Mouse (Mus musculus) megakaryocyte, adult 5-6 weeks (primary cell): ENCODE measurements around the gene Tnfrsf21. TPM values are rescaled to one million over a fixed set of nuclear protein-coding genes. Genes with fewer than 3 reads are reported as not detected.

ENCODE experiments used
- ATAC-seq: 2 replicates; pipeline ENCODE4 v1.8.0; 2016; ENCODE audit warnings: mild to moderate bottlenecking, inconsistent platforms; ENCODE audit not compliant: poor library complexity, severe bottlenecking
- total RNA-seq, 2 experiments: library from RNA; stranded (forward) in 1 of 2; stranded (reverse) in 1 of 2; fragments of 153-499, 151-499 nt in 1 of 2; fragments of 221-1000, 200-1000 nt in 1 of 2; gene quantifications; 2 replicates each; pipeline versions ENCODE4 v1.2.3 to v1.2.4; 2015 to 2017

Gene Tnfrsf21
- total RNA-seq, 2 experiments from 2014 or later, result 95.1 to 122 TPM

DNA sequence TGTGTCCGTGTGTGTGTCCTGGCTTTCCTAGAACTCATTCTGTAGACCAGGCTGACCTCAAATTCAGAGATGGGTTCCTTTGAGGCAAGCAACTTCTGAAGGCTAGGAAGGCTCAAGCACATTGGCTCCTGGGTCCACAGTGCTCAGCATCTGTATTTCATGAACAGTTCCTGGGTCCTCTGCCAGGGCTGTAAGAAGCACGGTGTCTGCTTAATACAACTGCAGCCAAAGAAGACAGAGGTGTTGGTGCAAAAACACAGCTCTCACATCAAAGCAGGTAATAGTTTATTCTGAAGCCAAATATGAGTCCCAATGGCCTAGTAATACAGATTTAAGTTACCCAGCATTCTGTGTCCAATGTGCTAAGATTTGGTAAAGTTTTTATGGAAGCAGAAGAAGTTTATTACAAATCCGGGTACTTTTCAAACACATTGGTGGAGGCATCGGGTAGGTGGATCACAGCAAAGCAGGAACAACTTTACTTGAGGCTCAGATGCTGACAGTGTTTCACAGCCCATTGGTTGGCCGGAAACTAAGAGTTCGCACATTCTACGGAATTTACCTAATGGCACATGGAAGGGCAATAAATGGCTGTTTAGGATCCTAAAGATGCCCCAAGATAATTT, 112.7 kb downstream of the Tnfrsf21 start:
- no peak for ATAC-seq

DNA sequence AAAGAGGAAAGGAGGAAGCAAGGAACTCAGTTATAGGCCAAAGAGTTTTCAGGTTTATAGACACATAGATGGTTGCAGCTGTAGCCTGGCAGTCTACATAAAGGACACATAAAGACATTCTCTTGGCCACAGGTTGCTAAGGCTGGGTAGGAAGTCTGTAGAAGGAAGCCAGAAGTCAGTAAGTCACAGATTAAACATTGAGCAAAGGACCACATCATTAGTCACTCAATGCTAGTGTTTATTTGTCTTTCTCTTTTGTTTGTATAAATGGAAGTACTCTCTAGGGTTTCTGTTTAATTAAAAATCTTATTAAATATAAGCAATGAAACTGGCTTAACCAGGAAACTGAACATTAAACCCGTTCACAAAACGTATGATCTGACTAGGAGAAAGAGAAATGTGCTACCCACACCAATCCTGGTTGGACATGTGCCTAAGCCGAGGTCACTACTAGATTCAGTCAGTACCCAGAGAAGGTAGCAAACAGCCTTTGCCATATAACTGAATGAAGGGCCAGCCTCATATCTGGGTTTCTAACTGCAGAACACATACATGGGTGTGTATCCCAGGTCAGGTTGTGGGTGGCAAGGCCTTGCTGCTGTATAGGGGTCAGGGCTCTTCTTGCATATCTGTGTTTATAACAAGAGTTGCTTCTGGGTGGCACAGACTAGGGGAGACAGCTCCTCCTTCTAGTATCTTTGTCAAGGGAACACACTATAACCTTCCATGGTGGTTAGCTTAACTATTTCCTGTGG, 113.9 kb downstream of the Tnfrsf21 start:
- 0 out of 2 replicates have a peak, but pooled peaks have one; percentile 5 for ATAC-seq

DNA sequence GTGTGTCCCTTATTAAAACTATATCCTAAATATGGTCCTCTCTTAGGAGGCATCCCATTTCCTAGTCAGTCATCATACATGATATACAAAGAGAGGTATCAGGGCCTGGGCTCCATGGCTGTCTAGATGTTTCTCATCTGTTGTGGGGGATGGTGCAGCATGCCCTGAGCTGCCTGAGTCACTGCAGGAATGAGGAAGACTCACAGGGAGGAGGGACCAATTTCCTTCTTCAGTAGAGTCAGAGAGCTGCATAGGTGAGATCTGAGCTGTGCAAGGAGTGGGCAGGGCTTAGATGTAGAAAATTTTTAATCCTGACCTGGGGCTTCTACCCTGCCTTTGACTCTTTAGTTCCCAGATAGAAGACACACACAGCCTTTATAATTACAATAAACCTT, 114.5 kb downstream of the Tnfrsf21 start:
- ATAC-seq, result peak; percentile 60

DNA sequence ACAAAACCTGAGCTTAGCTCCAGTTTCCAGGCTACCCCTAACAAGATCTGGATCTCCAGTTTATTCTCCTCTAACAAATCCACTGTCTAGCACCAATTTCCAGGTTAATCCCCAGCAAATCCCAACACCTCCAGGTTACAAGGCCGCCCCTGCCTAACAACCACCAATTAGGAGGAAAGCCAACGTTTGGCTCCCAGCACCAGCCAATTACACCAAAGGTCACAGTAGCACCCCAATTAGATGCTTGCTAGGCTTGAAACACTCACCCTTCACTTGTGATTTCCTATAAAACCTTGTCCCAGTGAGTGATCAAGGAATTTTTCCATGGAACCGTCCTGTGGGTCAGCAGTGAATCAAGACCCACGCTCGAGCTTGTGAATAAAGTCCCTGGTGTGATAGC, 116.1 kb downstream of the Tnfrsf21 start:
- no peak for ATAC-seq

DNA sequence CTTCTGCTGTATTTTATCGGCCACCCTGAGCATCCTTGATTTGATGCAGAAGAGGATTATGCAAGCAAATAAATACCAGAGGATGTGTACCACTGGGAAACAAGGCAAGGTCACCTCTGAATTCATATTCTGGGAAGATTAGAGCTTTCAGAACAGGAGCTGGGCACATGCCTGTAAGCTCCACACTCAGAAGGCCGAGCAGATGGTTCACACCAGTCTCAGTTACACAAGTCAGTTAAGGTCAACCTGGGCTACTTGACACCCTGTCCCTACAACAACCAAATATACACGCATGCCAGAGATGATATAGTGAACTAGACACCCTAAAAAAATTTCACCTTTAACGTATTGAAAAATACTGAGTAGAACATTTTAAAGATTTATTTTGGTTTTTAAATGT, 116.8 kb downstream of the Tnfrsf21 start:
- no peak for ATAC-seq

DNA sequence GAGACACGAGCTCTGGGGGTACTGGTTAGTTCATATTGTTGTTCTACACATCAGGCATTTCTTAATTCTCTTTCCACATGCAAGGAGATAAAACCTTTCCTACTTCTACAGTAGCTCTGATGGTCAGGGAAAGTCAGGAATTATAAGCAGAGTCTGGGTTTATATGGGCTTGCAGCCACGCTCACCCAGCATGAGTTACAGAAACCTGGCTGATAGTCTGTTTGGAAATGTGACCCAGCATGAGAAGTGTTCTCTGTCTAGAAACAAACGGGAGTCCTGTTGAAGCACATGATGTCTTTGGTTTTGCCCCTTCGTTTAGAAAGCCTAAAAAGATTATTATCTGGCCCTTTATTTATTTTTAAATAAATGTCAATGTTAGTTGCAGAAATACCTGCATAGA, 118.6 kb downstream of the Tnfrsf21 start:
- ATAC-seq, result no peak

DNA sequence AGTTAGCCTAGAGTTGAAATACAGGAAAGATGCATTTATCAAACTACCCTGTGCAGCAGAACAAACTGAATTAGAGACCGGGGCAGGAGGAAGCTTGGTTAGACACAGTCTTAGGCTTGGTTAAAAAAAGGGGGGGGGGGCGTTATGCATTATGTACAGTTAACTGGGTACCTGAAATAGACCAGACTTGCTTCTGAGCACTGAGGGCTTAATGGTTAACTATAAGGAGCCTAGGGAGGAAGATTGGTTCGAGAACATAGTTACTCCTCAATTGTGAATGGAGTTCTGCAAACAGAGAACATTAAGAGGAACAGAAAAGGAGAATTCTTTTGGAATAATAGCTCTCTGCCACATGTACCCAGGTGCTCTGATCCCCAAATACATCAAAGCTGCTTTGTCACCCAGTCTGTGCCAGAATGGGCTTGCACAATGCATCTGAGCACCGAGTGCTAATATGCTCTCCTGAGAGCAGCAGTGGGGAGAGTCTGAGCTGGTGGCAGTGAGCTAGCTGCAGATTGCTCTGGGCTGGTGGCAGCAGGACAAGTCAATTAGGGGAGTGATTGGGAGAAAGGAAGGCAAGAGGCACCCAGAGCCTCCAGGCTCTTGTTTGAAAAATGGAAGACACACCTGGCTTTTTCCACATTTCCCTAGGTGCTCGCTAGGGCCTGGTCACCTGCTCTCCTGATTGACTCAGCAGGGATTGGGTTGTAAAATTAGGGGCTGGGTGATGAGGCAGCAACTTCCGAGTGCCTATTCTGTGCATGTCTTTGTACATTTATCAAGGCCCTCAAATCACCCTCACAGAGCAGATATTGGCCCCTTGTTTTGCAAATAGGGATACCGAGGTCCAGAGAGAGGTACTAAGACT, 119.3 kb downstream of the Tnfrsf21 start:
- ATAC-seq, result no peak

DNA sequence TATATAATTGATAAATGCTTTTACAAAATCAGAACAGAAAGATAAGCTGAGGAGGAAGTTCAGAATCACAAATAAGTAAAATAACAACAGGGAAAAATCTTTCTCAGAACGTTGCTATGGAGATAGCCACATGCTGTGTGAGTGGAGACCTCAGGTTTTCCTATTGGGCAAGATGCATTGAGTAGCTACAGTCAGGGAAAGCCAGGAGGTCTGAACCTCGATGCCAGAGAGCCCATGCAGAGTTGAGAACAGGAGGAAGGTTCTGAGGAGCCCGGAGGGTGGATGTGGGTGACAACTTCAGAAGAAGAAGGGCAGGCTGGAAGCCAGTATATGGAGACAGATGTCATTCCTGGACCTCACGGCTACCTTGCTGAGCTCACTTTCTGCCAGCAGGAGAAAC, 120.4 kb downstream of the Tnfrsf21 start:
- no peak for ATAC-seq

DNA sequence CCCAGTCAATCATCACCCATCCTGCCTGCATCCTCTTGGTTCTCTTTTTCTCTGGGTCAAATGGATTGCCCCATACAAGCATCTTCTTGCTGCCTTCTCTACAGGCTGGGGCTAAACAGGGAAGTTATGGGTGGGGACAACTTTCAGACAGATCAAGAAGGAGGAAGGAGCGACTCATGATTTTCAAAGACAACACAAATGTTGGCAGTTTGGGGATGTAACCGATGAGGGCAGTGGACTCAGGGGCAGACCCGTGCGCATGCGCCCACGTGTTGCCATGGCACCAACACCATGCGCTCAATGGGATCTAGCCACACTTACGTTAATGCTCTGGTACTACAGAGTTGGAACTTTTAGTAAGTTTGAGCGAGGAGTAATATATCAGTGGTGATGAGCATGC, 121.5 kb downstream of the Tnfrsf21 start:
- ATAC-seq, result peak; percentile 80

DNA sequence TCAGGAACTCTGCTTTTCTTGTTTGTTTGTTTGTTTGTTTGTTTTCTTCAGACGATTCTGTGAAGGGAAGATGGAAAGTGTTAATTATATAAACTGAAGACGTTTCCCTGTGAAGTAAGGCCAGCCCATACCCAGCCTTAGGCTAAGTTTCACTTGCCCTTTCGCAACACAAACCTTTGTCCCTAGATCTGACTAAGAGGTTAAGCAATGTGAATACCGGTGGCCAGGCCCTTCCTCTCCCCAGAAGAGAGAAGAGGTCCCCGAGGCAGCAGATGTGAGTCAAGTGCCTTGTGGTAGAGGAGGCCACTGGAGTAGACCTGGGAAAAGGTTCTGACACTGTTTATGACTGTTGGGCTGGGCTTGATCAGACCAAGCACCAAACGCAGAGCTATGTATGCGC, 122.0 kb downstream of the Tnfrsf21 start:
- peak; percentile 73 for ATAC-seq

Other genes starting within 250 kb of the Tnfrsf21 start
- 73.4 and 85.7 TPM in 2 replicates for gene Cd2ap, start 139.9 kb upstream of the Tnfrsf21 start, total RNA-seq (2015)
- gene Cd2ap, start 139.9 kb upstream of the Tnfrsf21 start, total RNA-seq (2017), result 52.6 and 54.3 TPM in 2 replicates